Mouse (Mus musculus) gastrocnemius, postnatal 14 days (tissue): ENCODE results near the gene Dcdc2b. TPM values are rescaled to one million over a fixed set of nuclear protein-coding genes. Genes with fewer than 3 reads are reported as not detected.

ENCODE experiments used
- DNase-seq: peaks from one replicate; pipeline ENCODE4 v3.0.0; 2021; ENCODE audit warnings: mixed read lengths
- intact Hi-C: fragments of 180-260 bp; cut with DNase I; formaldehyde crosslinking; loops from one replicate; pipeline ENCODE4 v1.15.1; 2025; ENCODE audit warnings: low total_unique reads
- total RNA-seq, 2 experiments: library from RNA; stranded (reverse); gene quantifications; 2 replicates each; pipeline ENCODE4 v1.2.3; 2021

The Dcdc2b gene
- total RNA-seq, 2 experiments from 2014 or later: 1.0 to 1.8 TPM

DNA sequence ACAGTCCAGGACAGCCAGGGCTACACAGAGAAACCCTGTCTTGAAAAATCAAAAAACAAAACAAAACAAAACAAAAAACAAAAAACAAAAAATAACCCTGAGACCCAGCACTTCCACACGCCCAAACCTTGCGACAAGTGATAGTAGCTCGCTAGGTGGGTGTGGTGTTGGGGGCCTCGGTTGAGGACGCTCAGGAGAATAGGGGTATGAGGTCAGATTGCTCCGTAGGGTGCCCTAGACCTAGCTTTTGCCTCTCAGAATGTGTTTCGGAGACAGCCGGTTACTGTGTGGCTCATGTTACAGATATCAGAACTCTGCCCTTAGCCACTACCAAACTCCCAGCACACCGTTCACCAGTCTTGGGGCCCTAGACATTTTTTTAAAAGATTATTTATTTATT lies 28.3 kb downstream of the Dcdc2b start:
- intact Hi-C loops: no loop called here
- DNase-seq: no peak

DNA sequence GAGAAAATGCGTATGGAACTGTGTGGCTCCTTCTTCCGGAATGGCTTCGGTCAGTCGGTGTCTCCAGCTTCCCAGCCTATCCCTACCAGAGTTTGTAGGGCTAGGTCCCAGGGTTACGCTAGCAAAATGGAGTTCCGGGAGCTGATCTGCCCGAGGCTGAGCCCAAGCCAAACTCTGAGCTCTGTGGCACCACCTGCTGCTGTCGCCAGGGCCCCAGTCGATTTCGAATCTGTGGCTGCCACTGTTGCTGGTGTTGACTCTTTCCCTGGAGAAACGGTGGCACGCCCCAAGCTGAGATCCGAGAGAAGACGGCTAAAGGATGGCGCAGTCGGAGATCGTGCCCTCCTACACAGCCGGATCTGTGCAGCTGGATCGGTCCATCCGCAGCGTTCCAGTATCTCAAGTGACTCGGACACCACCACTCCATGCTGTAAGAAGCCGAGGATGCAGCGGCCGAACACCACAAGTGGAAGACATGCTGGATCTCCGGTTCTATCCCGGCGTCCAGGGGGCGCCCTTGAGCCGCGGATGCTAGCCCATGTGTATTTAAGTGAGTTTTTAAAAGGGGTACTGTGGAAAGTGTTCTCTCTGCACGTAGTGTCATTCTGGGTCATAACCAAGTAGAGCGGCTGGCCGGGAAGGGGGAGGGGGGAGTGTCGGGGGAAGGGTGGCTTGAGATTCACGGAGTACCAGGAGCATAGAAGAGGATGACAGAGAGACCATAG lies 29.0 kb downstream of the Dcdc2b start:
- intact Hi-C loops: no loop called here
- peak; percentile 82 for DNase-seq

DNA sequence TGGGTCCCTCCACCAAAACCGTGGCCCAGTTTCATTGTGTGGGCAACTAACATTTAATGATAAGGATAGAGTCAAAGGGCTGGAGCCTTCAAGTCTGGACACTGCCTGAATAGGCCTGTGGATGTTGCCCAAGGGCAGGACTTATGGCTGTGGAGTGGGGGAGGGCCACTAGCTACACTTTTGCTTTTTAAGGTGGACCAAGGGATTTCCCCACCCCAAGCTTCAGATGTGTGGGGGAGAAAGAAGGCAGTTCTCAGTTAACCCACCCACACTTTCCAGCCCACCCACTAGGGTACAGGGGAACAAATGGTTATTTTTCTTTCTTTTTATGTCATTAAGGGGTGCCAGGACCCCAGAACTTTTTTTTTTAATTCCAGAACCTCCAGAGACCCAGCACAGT lies 29.7 kb downstream of the Dcdc2b start:
- intact Hi-C loops: no loop called here
- no peak for DNase-seq

DNA sequence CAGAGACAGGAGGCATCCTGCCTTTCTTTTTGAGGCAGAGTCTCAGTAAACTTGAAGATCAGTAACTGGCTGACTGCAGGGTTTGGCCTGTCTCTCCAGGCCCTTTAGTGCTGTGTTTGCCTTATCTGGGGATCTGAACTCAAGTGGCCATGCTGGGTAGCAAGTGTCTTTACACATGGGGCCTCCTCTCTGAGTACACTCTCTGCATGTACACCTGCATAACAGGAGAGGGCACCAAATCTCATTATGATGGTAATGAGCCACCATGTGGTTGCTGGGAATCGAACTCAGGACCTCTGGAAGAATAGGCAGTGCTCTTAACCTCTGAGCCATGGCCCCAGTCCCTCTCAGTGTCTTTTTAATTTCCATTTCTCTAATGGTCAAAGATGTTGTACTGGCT lies 31.8 kb downstream of the Dcdc2b start:
- DNase-seq: no peak
- intact Hi-C loops: no loop called here

DNA sequence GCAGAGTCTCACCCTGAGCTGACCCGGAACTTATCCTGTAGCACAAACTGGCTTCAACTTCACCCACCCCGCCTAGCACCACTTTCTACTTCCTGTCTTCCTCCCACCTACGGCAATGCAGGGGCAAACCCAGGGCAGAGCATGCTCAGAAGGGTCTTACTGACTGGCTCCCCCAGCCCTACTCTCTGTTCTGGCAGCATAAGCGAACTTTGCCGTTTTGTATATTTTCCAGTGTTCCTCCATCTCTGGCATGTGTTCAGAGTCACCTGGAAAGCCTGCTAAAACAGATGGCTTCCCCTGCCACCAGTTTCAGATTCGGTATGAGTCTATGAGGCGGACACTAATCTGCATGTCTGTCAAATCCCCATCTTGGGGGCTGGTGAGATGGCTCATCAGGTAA lies 33.7 kb downstream of the Dcdc2b start:
- no peak for DNase-seq
- intact Hi-C loops: no loop called here

DNA sequence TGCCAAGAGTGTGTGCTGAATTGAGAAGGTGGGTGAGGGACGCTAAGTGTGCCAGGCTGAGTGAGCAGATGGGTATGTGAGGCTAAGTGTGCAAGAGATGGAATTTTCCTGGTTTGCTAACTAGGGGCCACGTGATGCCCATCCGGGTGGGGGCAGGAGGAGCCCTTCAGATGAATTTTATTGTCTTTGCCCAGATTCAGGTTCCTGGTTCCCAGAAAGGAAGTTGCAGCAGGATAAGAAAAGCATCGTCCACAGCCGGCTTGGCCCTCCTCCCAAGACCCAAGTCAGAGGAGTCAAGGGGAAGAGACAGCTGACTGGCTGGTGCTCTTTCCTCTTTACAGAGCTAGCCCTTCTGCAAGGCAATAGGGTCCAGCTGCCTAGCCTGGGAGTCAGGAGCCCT lies 35.6 kb downstream of the Dcdc2b start, which contains the start of gene Fam167b:
Fam167b (minus strand) TSS at position 84 of the 400 bp plus-strand sequence.
- intact Hi-C loops: no loop called here
- DNase-seq: no peak

DNA sequence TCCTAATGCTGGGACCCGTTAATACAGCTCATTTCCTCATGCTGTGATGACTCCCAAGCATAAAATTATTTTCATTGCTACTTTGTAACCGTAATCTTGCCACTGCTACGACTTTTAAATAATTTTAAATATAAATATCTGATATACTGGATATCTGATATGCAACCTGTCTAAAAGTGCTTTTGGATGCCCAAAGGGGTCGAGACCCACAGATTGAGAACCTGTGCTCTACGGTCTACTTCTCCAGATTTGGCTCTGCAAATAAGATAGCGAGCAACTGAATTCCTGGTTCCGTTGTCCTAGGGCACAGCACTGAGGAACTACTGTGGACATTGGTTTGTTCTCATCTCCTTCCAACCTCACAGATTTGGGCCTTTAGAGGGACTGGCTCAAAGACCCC lies 36.4 kb downstream of the Dcdc2b start:
- intact Hi-C loops: no loop called here
- DNase-seq: no peak

DNA sequence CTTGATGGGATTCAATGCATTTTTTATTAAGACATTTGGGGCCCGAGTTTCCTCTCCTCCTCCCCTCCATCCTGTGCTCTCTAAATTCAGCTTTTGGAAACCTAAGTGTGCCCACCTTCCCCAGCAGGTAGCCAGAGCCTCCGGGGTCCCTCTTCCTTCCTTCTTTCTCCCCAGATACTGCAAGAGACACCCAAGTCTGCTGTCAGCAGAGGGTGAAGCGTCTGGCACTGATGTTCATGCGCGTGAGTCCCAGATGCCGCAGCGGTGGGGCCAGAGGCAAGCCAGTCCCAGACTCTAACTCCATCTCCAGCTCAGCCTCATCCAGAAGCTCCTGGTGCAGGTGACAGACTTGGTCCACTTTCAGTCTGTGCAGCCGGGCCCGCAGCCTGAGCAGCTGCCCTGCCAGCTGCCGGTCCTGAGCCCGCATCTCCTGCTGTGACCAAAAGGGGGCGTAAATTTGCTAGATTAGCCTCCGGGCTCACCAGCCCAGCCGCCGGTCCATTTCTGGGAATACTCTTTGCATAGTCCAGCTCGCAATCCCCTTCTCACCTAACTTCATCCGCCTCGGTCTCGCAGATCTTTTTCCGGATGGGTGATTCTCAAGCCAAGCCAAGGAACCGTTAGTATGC lies 37.1 kb downstream of the Dcdc2b start:
- DNase-seq: peak; percentile 71
- intact Hi-C loops: no loop called here

DNA sequence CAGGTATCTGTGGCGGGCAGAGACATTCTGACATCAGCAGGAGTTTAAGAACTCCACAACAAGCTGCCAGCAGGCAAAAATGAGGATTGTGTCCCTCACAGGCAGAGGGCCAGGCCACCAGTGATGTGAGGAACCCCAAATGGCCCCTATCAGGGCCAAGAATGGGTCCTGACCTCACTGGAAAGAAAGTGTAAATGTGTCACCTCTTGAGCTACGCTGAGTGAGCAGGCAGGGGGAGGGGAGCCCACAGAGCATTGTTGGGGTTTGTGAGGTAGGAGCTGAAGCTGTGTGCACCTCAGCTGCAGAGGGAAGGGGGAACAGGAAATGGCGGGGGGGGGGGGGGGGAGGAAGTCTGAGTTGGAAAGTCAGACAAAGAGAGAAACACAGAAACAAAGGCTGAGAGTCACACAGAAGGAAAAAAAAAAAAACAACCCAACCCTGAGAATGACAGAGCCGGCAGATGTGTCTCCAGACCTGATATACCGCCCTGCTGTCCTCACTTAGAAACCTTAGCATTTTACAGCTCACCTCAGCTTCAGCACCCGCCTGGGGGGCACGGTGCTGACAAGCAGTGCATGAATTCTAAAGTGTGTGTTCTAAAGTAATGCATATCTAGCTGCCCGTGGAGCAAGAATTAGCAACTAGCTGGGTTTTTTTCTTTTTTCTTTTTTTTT lies 38.7 kb downstream of the Dcdc2b start:
- no peak for DNase-seq
- intact Hi-C loops: no loop called here

DNA sequence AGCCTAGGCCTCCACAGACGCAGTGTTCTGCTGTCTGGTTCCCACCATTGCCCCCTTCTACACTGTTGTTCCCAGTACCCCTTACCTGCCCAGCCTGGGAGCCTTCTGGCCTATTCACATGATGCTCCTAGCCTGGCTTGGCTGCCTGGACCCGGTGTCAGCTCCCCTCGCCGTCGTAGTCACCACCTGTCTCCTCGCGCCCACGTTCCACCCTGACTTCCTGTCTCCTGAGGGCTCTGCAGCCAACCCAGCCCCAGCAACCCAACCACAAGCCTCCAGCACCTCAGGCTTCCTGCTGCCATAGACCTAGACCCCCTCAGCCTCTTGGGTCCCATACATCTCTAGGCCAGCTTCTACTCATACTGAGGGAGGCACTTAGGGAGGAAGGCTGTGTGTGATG lies 40.6 kb downstream of the Dcdc2b start, which contains the start of gene Lck:
Lck (minus strand) TSS at position 212 of the 400 bp plus-strand sequence.
- intact Hi-C loops: no loop called here
- DNase-seq: no peak

DNA sequence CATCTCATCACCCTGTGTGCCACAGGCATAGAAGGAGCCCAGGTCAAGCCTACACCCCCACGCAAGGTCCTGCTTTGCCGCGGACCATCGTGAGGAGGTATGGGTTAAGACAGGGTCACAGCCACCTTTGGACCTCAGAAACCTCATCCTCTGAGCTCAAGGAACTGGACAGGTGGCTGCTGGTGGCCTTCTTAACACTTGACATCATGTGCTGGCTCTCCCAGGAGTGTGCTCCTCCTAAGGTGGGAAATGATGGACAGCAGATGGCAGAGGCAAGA lies 41.0 kb downstream of the Dcdc2b start:
- intact Hi-C loops: no loop called here
- no peak for DNase-seq

DNA sequence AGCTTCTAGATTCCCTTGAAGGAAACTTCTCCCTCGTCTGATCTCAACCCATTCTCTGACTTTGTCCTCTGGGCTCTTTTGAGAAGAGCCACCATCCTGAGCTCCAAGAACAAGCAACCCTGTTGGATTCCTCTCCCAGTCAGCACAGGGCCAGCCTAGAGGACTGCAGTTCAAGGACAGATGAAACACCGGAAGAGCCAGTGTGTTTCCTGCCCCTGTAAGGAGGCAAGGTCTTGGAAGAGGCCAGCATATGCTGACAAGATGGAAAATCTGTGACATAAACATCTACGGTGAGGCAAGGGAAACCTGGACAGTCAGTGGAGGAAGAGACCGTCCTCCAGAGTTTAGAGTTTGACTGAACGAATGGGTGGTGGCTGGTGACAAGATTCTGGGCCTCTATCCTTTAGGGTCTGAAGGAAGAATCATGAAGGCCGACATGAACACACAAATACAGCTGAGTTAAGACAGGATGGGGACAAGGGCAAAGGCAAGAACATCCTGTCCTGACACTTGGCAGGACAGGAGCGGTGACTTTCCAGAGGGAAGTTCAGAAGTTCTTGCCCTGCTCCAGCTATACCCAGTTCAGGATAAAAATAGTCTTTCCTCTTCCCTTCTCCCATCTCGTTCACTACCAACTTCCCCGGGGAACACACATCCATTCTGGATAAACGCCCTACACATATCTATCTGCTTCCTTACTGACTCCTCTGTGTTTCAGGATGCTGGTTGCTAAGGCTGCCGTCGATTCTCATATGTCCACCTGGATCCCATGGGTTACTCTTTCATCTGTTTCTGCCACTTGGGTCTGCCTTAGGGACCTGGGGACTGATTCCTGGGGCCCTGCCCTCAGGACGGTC lies 41.6 kb downstream of the Dcdc2b start:
- intact Hi-C loops: no loop called here
- DNase-seq: no peak

DNA sequence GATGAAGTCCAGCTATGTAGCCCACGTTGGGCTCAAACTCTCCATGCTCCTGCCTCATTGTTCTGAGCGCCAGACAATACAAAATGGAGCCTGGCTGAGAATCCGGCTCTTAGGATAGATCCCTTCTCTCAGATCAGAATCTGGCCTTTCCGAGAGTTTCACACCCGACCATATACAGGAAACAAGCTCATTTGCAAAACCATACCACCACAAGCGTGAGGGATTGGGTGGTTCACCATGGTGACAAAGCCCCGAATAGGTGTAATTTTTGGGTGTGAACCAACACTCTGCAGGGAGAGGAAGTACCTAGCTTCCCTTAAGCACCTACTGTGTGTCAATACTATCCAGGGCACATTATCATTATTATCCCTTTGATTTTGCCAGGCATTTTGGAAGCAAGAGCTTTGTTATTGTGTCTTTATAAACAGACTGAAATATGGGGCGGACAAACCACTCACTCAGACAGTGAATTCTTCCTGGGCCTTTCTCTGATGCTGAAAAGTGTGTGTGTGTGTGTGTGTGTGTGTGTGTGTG lies 42.4 kb downstream of the Dcdc2b start:
- intact Hi-C loops: no loop called here

DNA sequence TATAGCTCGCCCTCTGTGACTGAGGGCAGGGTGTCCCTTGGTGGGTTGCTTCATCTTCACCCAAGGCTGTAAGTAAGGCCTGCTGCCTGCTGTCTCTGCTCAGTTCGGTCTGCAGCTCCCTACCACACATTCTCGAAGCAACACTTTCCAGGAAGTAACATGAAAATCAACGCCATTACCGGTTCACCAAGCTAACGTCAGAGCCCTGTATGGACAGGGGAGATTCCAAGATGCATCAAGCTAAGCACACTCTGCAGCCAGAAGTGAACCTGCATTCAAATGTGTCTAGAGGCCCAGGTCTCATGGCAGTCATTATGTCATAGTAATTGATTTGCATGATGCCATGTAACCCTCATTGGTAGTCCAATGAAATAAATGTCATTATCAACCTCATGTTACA lies 44.0 kb downstream of the Dcdc2b start:
- intact Hi-C loops: no loop called here
- DNase-seq: no peak

More for the DNA sequence above, 42.4 kb downstream of the Dcdc2b start:
- DNase-seq: no peak

DNA sequence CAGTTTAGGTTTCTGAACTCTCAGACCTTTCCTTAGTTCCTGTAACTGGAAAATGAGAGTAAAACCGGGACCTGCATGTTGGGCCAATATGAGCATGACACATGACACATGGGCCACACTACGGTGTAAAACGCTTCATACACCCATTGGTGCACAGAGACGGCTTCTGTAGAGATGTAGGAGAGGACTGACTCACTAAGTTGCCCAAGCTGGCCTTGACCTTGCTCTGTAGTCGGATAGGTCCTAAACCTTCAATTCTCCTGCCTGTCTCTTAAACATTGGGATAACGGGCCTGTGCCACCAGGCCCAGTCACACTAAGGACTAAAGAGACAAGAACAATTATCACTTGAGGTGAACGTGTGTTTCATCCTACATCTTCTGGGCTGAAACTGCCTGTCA lies 45.7 kb downstream of the Dcdc2b start:
- no peak for DNase-seq
- intact Hi-C loops: no loop called here

DNA sequence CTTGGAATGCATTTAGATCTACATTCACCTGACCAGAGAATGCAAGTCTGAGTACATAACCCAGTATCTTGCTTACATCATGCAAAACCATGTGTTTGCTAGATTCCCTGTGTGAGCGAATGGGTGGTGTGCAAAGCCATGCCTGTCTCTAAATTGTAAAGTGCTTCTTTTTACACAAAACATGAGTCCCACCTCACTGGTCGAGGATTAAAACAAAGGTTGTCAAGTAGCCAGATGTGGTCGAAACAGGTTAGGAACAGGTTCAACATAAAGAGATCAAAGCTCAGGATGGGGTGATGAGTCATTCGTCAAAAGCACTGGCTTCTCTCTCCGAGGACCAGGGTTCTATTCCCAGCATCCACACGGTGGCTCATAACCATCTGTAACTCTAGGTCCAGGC lies 48.9 kb downstream of the Dcdc2b start:
- intact Hi-C loops: no loop called here

DNA sequence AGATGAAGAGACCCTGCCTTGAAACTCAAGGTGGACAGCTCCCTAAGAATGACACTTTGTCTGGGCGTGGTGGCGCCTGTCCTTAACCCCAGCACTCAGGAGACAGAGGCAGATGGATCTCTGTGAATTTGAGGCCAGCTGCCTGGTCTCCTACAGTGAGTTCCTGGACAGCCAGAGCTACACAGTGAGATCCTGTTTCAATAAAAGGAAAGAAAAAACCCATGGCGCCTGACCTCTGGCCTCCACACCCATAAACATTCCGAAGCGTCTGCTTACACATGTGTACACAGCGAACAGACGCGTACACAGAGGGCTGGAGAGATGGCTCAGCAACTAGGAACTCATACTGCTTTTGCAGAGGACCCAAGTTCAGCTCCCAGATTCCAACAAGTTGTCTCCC lies 50.3 kb downstream of the Dcdc2b start:
- intact Hi-C loops: no loop called here
- DNase-seq: no peak

More for the DNA sequence above, 48.9 kb downstream of the Dcdc2b start:
- no peak for DNase-seq

DNA sequence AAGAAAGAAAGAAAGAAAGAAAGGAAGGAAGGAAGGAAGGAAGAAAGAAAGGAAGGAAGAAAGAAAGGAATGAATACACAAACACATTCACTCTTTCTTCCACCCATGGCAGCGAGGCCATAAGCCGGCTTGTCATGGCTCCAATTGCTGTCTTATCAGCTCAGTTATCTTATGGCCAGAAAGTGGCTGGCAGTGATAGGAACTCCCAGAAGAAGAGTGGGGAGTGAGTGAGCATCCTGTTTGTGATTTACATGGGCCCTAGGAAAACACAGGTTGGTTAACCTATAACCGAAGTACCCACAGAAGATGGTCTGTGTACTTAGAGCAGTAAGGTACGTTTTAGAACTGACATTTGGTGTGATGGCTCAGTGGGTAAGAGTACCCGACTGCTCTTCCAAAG lies 52.9 kb downstream of the Dcdc2b start:
- intact Hi-C loops: no loop called here
- DNase-seq: no peak
